Mouse (Mus musculus) thymus, adult 2 months (tissue): ENCODE results near the gene Cacfd1. TPM values are rescaled to one million over a fixed set of nuclear protein-coding genes. Genes with fewer than 3 reads are reported as not detected.
A peak's percentile ranks its signal among the peaks of the same experiment; 100 is the strongest.

ENCODE experiments used
- DNase-seq: peaks from one replicate; pipeline ENCODE4 v3.0.0; 2021
- H3K27ac ChIP-seq: fragments of 200-500 bp; 2 replicates; pipeline ENCODE4 v1.5.1; 2012; ENCODE audit warnings: low read length, control low read depth; ENCODE audit not compliant: control insufficient read depth, insufficient read depth
- H3K27me3 ChIP-seq: fragments of 200-500 bp; 2 replicates; pipeline ENCODE4 v1.6.1; 2012; ENCODE audit warnings: mild to moderate bottlenecking, low read length, moderate library complexity, mixed read lengths; ENCODE audit not compliant: control insufficient read depth, insufficient read depth
- H3K36me3 ChIP-seq: fragments of 200-500 bp; 2 replicates; pipeline ENCODE4 v1.6.1; 2012; ENCODE audit warnings: mild to moderate bottlenecking, low read length, moderate library complexity; ENCODE audit not compliant: control insufficient read depth, insufficient read depth
- H3K4me1 ChIP-seq: fragments of 200-500 bp; replicated peaks from 2 replicates; pipeline ENCODE4 v1.6.1; 2012; ENCODE audit warnings: low read length; ENCODE audit not compliant: control insufficient read depth, insufficient read depth
- H3K4me3 ChIP-seq: fragments of 200-500 bp; 2 replicates; pipeline ENCODE4 v1.5.1; 2012; ENCODE audit warnings: mild to moderate bottlenecking, low read length, control low read depth, moderate library complexity; ENCODE audit not compliant: control insufficient read depth, insufficient read depth
- CTCF ChIP-seq: fragments of 200-500 bp; IDR thresholded peaks from 2 replicates; pipeline ENCODE4 v1.5.1; 2012; ENCODE audit warnings: mild to moderate bottlenecking, control low read depth, low read length, moderate library complexity, borderline replicate concordance; ENCODE audit not compliant: control insufficient read depth, poor library complexity, insufficient read depth; ENCODE audit errors: extremely low read depth
- POLR2A ChIP-seq: fragments of 200-500 bp; IDR thresholded peaks from 2 replicates; pipeline ENCODE4 v1.6.1; 2012; ENCODE audit warnings: mild to moderate bottlenecking, low read length, control low read depth, moderate library complexity; ENCODE audit not compliant: control insufficient read depth, poor library complexity, insufficient read depth; ENCODE audit errors: extremely low read depth
- WGBS: fragments of 180-500 bp; shearing (Covaris S2); methylation state at CpG from one replicate; pipeline ENCODE4 v1.1.7; 2018; 5-methylcytosine and 5-hydroxymethylcytosine counted together
- polyA plus RNA-seq: library from polyadenylated mRNA; depleted of rRNA; stranded (reverse); fragments of >200 nt; gene quantifications from 2 replicates; pipeline ENCODE4 v1.2.3, GENCODE M21; 2012

The Cacfd1 gene
- polyA plus RNA-seq, 1 experiment, result 58.9 TPM

DNA sequence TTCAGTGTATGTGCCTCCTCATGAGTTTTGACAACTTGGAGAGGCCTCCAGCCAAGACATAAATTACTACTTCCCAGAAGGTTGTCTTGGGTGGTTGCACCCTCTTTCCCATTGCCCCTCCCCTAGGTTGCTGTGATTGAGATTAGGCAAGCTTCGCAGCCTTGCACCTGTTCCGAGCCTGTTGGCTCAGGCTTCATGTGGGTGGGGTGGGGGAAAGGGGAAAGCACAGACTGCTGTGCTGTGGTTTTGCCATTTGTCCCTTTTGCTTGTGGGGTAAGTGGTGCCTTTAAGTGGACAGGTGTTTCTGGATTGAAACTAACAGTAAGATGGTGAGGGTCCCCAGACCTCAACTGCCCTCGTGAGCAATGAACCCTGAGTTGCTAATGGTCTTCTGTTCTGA, 26.3 kb downstream of the Cacfd1 start:
- 10% methylated on average over 3 of the region's 3 CpGs for WGBS
- H3K27me3 ChIP-seq, result no peaks in the 10 kb centered on the region
- no peak for TF ChIP-seq CTCF
- TF ChIP-seq POLR2A, result no peak
- H3K27ac ChIP-seq, result no peak overlapping the region
- H3K4me1 ChIP-seq, result no peaks in the 10 kb centered on the region
- no peaks in the 10 kb centered on the region for H3K36me3 ChIP-seq
- no peak overlapping the region for H3K4me3 ChIP-seq
- DNase-seq, result no peak

DNA sequence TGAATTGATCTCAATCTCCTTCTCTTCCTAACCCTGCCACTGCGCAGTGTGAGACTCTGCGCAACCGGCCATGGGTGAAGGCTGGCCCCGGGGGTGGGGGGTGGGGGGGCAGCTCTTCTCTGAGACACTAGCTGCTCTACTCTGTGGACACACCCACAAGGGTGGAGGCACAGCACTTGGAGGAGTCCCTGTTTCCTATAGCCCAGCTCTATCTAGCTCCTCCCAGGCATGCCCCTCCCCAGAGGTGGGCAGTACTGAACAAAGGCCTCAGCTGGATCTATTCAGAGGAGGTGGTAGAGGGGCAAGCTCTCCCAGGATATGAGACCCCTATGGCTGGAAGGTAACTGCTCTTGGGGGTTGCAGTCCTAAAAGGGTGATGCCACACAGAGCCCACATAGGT, 27.3 kb downstream of the Cacfd1 start:
- no peaks in the 10 kb centered on the region for H3K27me3 ChIP-seq
- 75% methylated on average over 4 of the region's 4 CpGs for WGBS
- no peaks in the 10 kb centered on the region for H3K4me1 ChIP-seq
- H3K27ac ChIP-seq, result no peak overlapping the region
- H3K36me3 ChIP-seq, result no peaks in the 10 kb centered on the region
- DNase-seq, result no peak
- TF ChIP-seq POLR2A, result no peak
- TF ChIP-seq CTCF, result no peak
- H3K4me3 ChIP-seq, result no peak overlapping the region

DNA sequence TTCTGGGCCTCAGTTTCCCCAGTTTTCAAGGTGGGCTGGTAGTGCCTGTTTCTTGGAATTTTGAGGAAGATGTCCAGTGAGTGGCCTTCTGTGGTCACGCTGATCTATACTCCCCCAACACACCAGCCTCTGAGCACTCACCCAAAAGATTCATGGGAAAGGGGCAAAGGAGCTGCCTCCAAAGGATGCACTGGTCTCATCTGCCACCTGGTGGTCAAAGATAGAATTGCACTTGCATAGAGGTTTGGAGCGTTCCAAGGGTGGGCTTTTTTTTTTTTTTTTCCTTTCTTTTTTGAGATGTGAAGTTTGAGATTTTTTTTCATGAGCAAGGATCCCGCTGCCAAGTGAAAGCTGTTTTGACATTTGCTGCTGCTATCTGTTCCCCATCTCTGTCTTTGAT, 28.9 kb downstream of the Cacfd1 start:
- TF ChIP-seq CTCF (no peak), POLR2A (no peak)
- peak; percentile 83 for DNase-seq
- Histone ChIP-seq H3K27ac (no peak overlapping the region), H3K4me3 (no peak overlapping the region), H3K36me3 (no peaks in the 10 kb centered on the region), H3K4me1 (no peaks in the 10 kb centered on the region), H3K27me3 (no peaks in the 10 kb centered on the region)
- 2% methylated on average over 3 of the region's 3 CpGs for WGBS

DNA sequence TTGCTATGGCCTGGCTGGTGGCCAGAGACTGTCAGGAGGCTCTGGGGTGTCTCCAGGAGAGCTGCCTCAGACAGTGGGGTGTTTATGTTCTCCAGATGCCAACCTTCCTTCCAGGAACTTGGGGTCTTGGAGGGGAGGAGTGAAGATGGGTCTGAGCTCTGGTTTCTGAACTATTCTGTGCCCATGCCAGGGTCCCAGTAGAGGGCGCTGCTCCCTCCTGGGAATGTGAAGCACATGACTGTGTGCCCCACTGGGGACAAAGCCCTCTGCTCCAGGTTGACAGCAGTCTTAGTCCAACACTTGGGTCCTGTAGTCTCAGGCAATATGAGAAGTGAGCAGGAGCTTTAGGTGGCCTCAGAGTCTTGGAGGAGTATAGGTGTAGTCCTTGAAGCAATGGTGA, 29.6 kb downstream of the Cacfd1 start:
- Histone ChIP-seq H3K36me3 (no peaks in the 10 kb centered on the region), H3K4me3 (no peak overlapping the region), H3K27me3 (no peaks in the 10 kb centered on the region), H3K4me1 (no peaks in the 10 kb centered on the region), H3K27ac (no peak overlapping the region)
- DNase-seq, result peak; percentile 31
- WGBS, result 13% methylated on average over 1 of the region's 1 CpGs
- TF ChIP-seq CTCF (0 out of 2 replicates have a peak, but pooled peaks have one; percentile 32), POLR2A (no peak)

DNA sequence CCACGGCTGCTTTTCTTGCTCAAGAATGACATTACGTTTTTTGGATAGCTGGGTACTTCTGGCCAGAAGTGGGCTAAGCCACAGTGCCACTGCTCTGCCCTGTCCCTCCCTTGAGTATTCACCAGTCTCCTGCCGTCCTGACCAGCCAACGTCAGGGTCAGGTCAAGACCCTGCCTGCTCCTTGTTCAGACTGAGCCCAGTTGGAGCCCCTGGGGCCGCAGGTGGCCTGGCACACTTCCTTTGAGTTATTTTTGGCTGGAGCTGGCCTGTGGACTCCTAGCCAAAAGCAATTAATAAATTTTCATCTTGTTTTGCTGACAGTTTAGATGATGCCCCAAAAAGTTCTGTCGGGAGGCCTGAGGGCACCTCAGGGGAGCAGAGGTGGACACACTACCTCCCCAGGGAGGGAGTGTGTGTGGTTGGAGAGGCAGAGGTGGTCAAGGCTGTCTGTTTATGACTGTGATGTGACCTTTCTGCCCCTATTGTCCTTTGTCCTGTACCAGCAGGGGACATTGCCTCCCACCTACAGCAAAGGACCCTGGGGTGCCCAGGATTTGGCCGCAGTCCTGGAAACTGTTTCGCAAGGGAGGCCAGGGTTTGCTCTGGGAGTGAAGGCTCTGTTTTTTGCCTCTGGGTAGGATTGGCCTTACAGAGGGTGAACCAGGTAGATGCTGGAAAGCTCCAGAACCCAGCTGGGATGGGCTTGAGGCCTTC, 32.6 kb downstream of the Cacfd1 start:
- H3K27ac ChIP-seq, result no peak overlapping the region
- no peak for TF ChIP-seq CTCF
- no peak for TF ChIP-seq POLR2A
- no peaks in the 10 kb centered on the region for H3K4me1 ChIP-seq
- H3K36me3 ChIP-seq, result no peaks in the 10 kb centered on the region
- no peaks in the 10 kb centered on the region for H3K27me3 ChIP-seq
- 74% methylated on average over 8 of the region's 8 CpGs for WGBS
- H3K4me3 ChIP-seq, result no peak overlapping the region
- no peak for DNase-seq

DNA sequence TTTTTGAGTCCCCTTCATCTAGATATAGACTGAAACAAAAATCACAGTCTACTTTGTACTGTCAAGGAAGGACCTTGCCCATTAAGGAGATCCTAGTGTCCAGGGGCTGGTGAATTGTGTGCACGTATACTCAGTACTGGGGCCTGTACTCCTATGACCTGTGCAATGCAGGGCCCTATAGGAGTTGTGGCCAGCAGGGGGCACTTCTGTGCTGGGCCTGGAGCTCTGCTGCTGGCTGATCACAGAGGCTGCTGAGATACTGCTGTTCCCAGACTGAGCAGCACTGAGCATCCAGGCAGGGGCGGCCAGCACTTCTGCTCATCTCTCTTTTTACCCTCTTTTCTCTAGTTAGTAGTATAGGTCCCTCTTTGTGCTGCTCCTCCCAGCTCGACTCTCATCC, 33.7 kb downstream of the Cacfd1 start:
- Histone ChIP-seq H3K27ac (no peak overlapping the region), H3K36me3 (no peaks in the 10 kb centered on the region), H3K27me3 (no peaks in the 10 kb centered on the region), H3K4me3 (no peak overlapping the region), H3K4me1 (no peaks in the 10 kb centered on the region)
- TF ChIP-seq POLR2A (no peak), CTCF (peak; percentile 92)
- peak; percentile 88 for DNase-seq
- 52% methylated on average over 3 of the region's 3 CpGs for WGBS
